Mouse (Mus musculus) urinary bladder, postnatal 10 days (tissue): Measurements from ENCODE around the gene Rap2a.

Experiments
- DNase-seq: peaks from one replicate; pipeline ENCODE4 v3.0.0; 2022; ENCODE audit warnings: low spot score

Gene Rap2a

GRCm38 (mm10) chr14:120477982-120478568 lies at the start of gene Rap2a:
Gene Rap2a (plus strand): TSS chr14:120478444.
- DNase-seq: peak; percentile 88

- no peak for DNase-seq
These were observed 49.7 kb upstream of the Rap2a start for GRCm38 (mm10) chr14:120428497-120428896.

DNA sequence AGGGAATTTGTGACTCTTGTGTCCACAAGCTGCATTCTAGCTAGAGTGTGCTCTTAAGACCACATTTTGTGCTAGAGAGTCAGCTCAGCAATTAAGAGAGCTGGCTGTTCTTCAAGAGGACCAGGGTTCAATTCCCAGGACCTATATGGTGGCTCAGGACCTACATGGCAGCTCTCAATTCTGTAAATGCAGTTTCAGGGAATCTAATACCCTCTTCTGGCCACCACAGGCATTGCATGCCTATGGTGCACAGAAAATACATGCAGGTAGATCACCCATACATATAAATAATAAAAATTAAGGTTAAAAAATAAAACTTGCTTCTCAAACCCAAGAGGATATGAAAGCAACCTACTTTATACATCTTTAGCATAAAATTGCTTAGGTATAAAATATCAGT lies 45.5 kb upstream of the Rap2a start:
- no peak for DNase-seq

GRCm38 (mm10) chr14:120433931-120434398 lies 44.3 kb upstream of the Rap2a start:
- no peak for DNase-seq

GRCm38 (mm10) chr14:120434831-120435230 lies 43.4 kb upstream of the Rap2a start:
- no peak for DNase-seq

GRCm38 (mm10) chr14:120440716-120441115 lies 37.5 kb upstream of the Rap2a start:
- no peak for DNase-seq

- DNase-seq: no peak
These were observed 37.0 kb upstream of the Rap2a start for GRCm38 (mm10) chr14:120441256-120441655.

GRCm38 (mm10) chr14:120441836-120442235 lies 36.4 kb upstream of the Rap2a start:
- DNase-seq: no peak

DNA sequence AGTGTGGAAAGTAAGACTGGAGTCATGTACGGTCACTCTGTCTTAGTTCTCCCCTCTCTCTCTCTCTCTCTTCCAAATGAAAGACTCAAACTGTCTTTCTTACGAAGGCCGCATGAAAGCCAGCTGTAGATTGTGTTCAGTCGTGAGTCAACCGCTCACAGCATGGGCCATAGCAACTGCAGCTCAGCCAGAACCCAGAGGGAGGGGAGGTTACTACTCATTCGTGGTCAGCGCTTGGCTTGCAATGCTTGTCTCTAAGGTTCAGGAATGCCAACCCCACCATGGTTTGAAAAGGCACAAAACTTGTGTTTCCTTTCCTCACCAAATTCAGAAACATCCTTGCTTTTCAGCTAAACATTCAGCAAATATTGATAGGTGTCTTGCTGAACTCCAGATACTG lies 24.0 kb upstream of the Rap2a start:
- no peak for DNase-seq

DNA sequence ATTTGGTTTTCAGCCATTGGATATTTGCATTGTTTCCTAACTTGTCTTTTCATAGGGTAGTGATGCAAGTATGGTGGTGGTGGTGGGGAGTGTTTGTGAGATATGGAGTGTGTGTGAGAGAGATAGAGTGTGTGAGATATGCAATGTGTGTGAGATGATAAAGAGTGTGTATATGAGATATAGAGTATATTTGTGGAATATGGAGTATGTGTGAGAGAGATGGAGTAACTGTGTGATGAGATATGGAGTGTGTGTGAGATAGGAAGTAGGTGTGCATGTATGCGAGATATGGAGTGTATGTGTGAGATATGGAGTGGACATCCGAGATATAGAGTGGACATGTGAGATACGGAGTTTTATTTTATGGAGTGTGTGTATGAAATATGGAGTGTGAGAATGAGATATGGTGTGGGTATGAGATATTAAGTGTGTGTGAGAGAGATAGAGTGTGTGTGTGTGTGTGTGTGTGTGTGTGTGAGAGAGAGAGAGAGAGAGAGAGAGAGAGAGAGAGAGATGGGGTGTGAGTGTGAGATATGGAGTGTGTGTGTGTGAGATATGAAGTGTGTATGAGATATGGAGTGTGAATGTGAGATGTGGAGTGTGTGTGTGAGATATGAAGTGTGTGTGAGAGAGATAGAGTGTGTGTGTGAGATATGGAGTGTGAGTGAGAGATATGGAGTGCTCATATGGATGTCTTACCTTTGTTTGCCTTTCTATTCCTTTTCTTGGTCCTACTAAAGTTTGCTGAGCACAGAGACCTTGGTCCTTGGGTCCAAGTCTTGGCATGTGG lies 14.1 kb upstream of the Rap2a start:
- DNase-seq: no peak

DNA sequence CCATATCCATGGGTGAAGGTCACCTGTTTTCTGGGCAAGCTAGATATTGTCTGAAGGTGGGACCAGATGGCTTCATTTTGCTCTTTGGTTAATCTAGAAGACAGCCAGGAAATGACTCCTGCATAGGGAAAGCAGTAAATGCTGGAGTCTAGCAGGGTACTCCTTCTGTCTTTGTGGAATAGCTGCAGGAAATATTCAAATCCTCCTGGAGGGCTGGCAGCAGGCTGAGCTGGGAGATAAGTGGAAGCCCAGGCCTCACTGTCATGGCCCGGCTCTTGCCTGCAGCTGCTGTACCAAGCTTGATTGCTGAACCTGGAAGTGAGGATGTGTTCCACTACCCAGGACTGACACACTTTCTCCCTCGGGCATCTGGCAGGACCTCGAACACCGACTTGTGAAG lies 11.4 kb upstream of the Rap2a start:
- no peak for DNase-seq

DNA sequence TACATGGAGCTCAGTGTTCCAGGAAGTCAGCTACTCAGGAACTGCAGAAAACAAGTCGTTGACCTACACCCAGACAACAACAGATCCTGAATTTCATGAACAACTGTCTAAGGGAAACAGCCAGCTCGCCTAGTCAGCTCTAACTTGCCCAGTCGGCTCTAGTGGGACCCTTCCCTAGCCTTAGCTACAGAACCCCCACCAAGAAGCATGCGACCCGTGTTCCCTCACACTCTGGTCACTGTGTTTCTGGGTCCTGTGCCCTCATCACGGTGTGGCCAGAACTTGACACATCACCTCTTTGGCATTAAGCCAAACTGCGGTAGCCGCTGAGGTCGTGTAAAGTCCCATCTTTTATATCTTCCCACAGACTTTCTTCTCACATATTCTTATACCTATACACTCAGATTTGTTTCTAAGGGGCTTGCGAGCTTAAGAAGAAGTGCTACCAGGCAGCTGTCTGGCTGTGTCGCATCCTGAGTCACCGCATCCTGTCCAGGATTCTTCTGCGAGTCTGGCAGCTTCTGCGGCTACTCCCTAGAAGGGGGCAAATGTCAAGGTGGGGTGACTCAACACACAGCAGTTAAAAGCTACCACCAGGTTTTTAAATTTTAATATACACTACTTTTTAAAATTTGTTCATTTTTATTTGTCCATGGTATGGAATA lies 9.0 kb upstream of the Rap2a start:
- DNase-seq: no peak

DNA sequence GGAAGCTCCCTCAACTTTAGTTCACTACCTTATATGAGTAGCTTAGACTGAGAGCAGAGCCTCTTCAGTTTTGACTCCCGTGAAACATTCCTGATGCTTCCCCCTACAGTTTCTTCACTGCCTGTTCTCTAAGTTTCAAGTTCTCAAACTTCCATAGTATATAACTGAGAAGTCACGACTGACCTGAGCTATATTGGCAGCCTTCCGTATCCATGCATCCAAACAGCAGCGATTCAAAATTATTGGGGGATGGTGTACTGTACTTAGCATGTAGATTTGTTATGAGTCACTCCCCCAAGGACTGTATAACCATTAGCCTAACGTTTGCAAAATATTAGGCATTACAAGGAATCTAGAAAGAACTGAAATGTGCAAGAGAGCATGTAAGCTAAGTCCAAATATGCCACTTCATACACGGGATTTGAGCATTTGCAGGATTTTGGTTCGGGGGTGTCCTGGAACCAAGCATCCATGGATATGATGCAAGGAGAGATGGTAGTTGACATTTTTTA lies 2.0 kb upstream of the Rap2a start:
- no peak for DNase-seq

GRCm38 (mm10) chr14:120477288-120477981 lies 809 bp upstream of the Rap2a start:
- peak; percentile 98 for DNase-seq

DNA sequence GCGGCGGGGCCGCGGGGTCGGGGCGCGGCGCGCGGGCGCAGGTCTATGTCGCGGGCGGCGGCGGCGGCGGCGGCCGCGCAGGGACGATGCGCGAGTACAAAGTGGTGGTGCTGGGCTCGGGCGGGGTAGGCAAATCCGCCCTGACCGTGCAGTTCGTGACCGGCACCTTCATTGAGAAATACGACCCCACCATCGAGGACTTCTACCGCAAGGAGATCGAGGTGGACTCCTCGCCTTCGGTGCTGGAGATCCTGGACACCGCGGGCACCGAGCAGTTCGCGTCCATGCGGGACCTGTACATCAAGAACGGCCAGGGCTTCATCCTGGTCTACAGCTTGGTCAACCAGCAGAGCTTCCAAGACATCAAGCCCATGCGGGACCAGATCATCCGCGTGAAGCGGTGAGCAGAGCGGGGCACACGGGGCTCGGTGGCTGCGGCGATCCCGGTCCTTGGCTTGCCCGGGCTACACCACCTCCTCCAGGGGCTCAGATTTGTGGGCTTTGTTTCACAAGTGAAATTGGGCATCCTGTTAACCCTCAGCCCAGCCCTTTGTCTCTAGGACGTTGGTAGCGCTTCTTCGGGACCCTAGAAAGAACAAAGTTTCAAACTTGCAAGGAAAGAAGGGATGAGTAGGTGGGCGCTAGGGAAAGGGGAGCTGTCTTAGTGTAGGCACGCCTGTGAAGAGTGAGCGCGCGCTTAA lies 547 bp downstream of the Rap2a start:
- no peak for DNase-seq

DNA sequence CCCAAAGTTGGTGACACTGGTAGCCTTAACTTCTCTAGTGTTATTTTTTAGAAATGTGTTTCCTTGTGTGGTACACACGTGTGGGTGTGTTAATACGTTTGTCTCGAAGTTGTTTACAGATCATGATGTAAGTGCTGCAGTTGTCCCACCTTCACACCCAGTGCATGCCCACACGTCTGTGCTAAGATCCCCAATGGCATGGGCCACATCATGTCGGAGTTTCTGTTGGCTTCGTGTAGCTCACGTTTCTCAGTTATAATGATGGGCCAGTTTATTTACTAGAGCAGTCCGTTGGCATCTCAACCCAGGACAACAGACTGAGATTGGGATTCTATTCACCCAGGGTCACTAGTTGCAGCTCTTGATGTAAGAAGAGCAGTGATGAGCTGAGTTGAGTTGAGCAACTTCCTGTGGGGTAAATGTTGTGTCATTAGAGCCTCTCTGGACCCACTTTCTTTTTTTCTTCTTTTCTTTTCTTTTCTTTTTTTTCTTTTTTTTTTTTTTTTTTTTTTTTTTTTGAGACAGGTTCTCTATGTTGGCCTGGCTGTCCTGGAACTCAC lies 2.2 kb downstream of the Rap2a start:
- no peak for DNase-seq

DNA sequence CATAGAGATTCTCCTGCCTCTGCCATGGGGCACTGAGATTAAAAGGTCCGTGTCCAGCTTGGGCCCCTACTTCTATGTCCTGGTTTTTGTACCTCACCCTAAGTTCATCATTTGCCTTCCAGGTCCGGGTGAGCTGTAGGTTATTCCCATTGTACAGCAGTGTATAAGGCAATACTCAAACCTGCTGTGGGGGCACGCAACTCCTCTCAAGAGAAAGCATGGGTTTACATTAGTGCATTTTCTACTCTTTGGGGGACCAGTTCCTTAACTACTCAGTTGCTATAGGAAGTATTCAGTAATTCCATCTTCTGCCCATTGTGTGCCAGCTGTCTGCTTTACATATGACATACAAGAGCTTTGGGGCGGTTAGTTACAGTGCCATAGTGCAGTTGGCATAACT lies 2.7 kb downstream of the Rap2a start:
- no peak for DNase-seq

DNA sequence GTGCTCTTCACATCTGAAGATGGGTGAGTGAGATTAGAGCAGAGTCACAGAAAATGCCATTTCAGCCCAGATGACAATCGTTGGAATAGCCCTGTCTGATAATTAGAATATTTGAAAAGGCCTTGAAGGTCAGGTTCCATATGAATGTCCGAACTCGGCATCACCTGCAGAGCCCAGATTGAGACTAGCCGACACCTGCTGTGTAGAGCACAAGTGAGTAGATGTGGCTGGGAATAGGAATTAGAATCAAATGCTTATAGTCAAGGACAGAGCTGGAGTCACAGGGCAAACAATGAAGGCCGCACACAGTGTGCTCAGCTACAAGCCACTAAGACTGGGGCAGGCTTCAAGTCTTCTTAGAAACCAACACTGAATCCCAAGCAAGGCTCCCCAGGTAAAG lies 6.3 kb downstream of the Rap2a start:
- DNase-seq: no peak

- no peak for DNase-seq
These were observed 18.0 kb downstream of the Rap2a start for GRCm38 (mm10) chr14:120496284-120496683.

GRCm38 (mm10) chr14:120496827-120497226 lies 18.6 kb downstream of the Rap2a start:
- no peak for DNase-seq

DNA sequence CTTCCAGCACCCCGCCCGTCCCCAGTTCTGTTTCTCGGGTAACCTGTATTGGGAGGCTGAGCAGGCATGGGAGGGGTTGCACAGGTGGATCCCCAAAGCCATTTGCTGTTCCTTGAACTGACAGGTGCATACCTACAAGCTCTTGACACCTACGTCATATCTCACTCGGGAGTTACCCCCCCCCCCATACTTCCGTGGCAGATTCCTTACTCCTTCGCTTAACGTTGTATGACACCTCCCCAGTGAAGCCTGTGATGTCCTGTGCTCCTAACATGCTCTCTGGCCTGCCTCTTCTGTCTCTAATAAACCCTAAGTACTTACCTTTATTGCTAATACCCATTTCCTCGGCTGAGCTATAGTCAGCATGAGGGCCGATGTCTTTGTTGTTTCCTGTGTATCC lies 20.9 kb downstream of the Rap2a start:
- DNase-seq: no peak
